Mouse (Mus musculus) forebrain, embryonic 15.5 days (tissue): Measurements from ENCODE around the gene Necab3. TPM values are rescaled to one million over a fixed set of nuclear protein-coding genes. Genes with fewer than 3 reads are reported as not detected.
A peak's percentile ranks its signal among the peaks of the same experiment; 100 is the strongest.

Experiments used
- ATAC-seq: fragments of 200-750 bp; cut with Nextera tagmentation; replicated peaks from 2 replicates; pipeline ENCODE4 v1.8.0; 2017; ENCODE audit warnings: mild to moderate bottlenecking, moderate TSS enrichment, moderate library complexity
- H3K27ac ChIP-seq: fragments of 300-500 bp; sonication (generic); replicated peaks from 2 replicates; pipeline ENCODE4 v1.5.1; 2015; ENCODE audit warnings: mild to moderate bottlenecking, inconsistent platforms
- H3K27me3 ChIP-seq: fragments of 300-500 bp; sonication (generic); 2 replicates; pipeline ENCODE4 v1.6.1; 2015; ENCODE audit warnings: inconsistent platforms
- H3K36me3 ChIP-seq: fragments of 300-500 bp; sonication (generic); 2 replicates; pipeline ENCODE4 v1.6.1; 2015; ENCODE audit warnings: mild to moderate bottlenecking, inconsistent platforms
- H3K4me1 ChIP-seq: fragments of 300-500 bp; sonication (generic); 2 replicates; pipeline ENCODE4 v1.6.1; 2015; ENCODE audit warnings: inconsistent platforms
- H3K4me2 ChIP-seq: fragments of 300-500 bp; sonication (generic); replicated peaks from 2 replicates; pipeline ENCODE4 v1.6.1; 2015; ENCODE audit warnings: mild to moderate bottlenecking, inconsistent platforms
- H3K4me3 ChIP-seq: fragments of 300-500 bp; sonication (generic); 2 replicates; pipeline ENCODE4 v1.5.1; 2015; ENCODE audit warnings: mild to moderate bottlenecking, inconsistent platforms
- H3K9ac ChIP-seq: fragments of 300-500 bp; sonication (generic); replicated peaks from 2 replicates; pipeline ENCODE4 v1.6.1; 2015; ENCODE audit warnings: mild to moderate bottlenecking, inconsistent platforms
- H3K9me3 ChIP-seq: fragments of 300-500 bp; sonication (generic); 2 replicates; pipeline ENCODE4 v1.6.1; 2016; ENCODE audit warnings: inconsistent platforms
- WGBS: fragments of 180-500 bp; shearing (Covaris S2); methylation state at CpG from one replicate; pipeline ENCODE4 v1.1.7; 2015; ENCODE audit warnings: mixed read lengths; 5-methylcytosine and 5-hydroxymethylcytosine counted together
- polyA plus RNA-seq: library from polyadenylated mRNA; unstranded; fragments of >200 nt; fragmentation: Nextera tagmentation; extraction: Ambion mirVana; gene quantifications from 2 replicates; pipeline ENCODE4 v1.2.1, GENCODE M21; 2015

Gene Necab3
- polyA plus RNA-seq, 1 experiment from 2014 or later: 22.2 TPM

GRCm38 (mm10) chr2:154499717-154500247, 58.9 kb downstream of the Necab3 start:
- no peak overlapping the region for H3K4me2 ChIP-seq
- no peaks in the 10 kb centered on the region for H3K27me3 ChIP-seq
- no peak overlapping the region for H3K27ac ChIP-seq
- peaks cover 3% of the 10 kb centered on the region; the same call in 1 of the 2 replicates for H3K4me1 ChIP-seq
- H3K9ac ChIP-seq: no peak overlapping the region
- ATAC-seq: no peak
- no peak overlapping the region for H3K4me3 ChIP-seq
- no peaks in the 10 kb centered on the region for H3K9me3 ChIP-seq
- 96% methylated on average over 2 of the region's 2 CpGs for WGBS
- peaks cover 18% of the 10 kb centered on the region for H3K36me3 ChIP-seq

- Histone ChIP-seq H3K4me1 (peaks cover 3% of the 10 kb centered on the region; the same call in 1 of the 2 replicates), H3K9me3 (no peaks in the 10 kb centered on the region)
- 54% methylated on average over 5 of the region's 5 CpGs for WGBS
Measured at GRCm38 (mm10) chr2:154498571-154498970, 60.1 kb downstream of the Necab3 start.

GRCm38 (mm10) chr2:154495021-154495420, 63.7 kb downstream of the Necab3 start:
- no peaks in the 10 kb centered on the region for H3K36me3 ChIP-seq
- H3K9ac ChIP-seq: no peak overlapping the region
- H3K27me3 ChIP-seq: no peaks in the 10 kb centered on the region
- no peak overlapping the region for H3K4me3 ChIP-seq
- no peaks in the 10 kb centered on the region for H3K9me3 ChIP-seq
- no peak overlapping the region for H3K4me2 ChIP-seq
- H3K4me1 ChIP-seq: peaks cover 14% of the 10 kb centered on the region
- no peak overlapping the region for H3K27ac ChIP-seq
- 90% methylated on average over 4 of the region's 4 CpGs for WGBS
- no peak for ATAC-seq

More at GRCm38 (mm10) chr2:154498571-154498970, 60.1 kb downstream of the Necab3 start:
- H3K27me3 ChIP-seq: no peaks in the 10 kb centered on the region
- no peak for ATAC-seq
- H3K4me3 ChIP-seq: no peak overlapping the region
- no peak overlapping the region for H3K4me2 ChIP-seq
- H3K27ac ChIP-seq: 0 out of 2 replicates have a peak overlapping the region, but pooled peaks have one; percentile 1
- peaks cover 15% of the 10 kb centered on the region for H3K36me3 ChIP-seq
- H3K9ac ChIP-seq: no peak overlapping the region

Other genes with a start within 250 kb of the Necab3 start
- gene Cdk5rap1, start 185.9 kb downstream of the Necab3 start, polyA plus RNA-seq: 15.3 and 18.2 TPM in 2 replicates
- gene Snta1, start 150.8 kb downstream of the Necab3 start, polyA plus RNA-seq: 9.2 and 11.1 TPM in 2 replicates
- gene Cbfa2t2, start 122.4 kb downstream of the Necab3 start, polyA plus RNA-seq: 78.0 and 82.3 TPM in 2 replicates
- 1.9 and 2.6 TPM in 2 replicates for gene 1700003F12Rik, start 11.8 kb downstream of the Necab3 start, polyA plus RNA-seq
- gene Actl10, start 7.1 kb downstream of the Necab3 start, polyA plus RNA-seq: 0.59 and 0.88 TPM in 2 replicates
- gene E2f1, start 11.0 kb upstream of the Necab3 start, polyA plus RNA-seq: 14.1 and 15.8 TPM in 2 replicates
- gene Pxmp4, start 44.8 kb upstream of the Necab3 start, polyA plus RNA-seq: 13.4 and 14.1 TPM in 2 replicates
- 2.7 and 3.6 TPM in 2 replicates for gene Zfp341, start 54.4 kb upstream of the Necab3 start, polyA plus RNA-seq
- 0.45 and 0.89 TPM in 2 replicates for gene 4930519P11Rik, start 54.5 kb upstream of the Necab3 start, polyA plus RNA-seq
- 23.9 and 25.0 TPM in 2 replicates for gene Chmp4b, start 92.8 kb upstream of the Necab3 start, polyA plus RNA-seq
- not detected in 2 replicates for gene Gm14214, start 211.1 kb upstream of the Necab3 start, polyA plus RNA-seq
- 37.1 and 38.2 TPM in 2 replicates for gene Raly, start 232.2 kb upstream of the Necab3 start, polyA plus RNA-seq
- 0.50 and 0.55 TPM in 2 replicates for gene a, start 232.5 kb upstream of the Necab3 start, polyA plus RNA-seq